Mouse (Mus musculus) embryonic facial prominence, embryonic 14.5 days (tissue): Measurements from ENCODE around the gene Upk3b. TPM values are rescaled to one million over a fixed set of nuclear protein-coding genes. Genes with fewer than 3 reads are reported as not detected.
A peak's percentile ranks its signal among the peaks of the same experiment; 100 is the strongest.

ENCODE experiments used
- ATAC-seq: fragments of 200-750 bp; cut with Nextera tagmentation; 2 replicates; pipeline ENCODE4 v1.8.0; 2017; ENCODE audit warnings: low read depth, moderate number of reproducible peaks, moderate TSS enrichment
- DNase-seq: peaks from one replicate; pipeline ENCODE4 v3.0.0-alpha.2; 2015; ENCODE audit warnings: low spot score
- H3K27ac ChIP-seq: fragments of 300-500 bp; sonication (generic); replicated peaks from 2 replicates; pipeline ENCODE4 v1.5.1; 2014; ENCODE audit warnings: low read depth, mild to moderate bottlenecking, low read length, moderate library complexity
- H3K27me3 ChIP-seq: fragments of 300-500 bp; sonication (generic); replicated peaks from 2 replicates; pipeline ENCODE4 v1.6.1; 2014; ENCODE audit warnings: low read length; ENCODE audit not compliant: control insufficient read depth, insufficient read depth
- H3K36me3 ChIP-seq: fragments of 300-500 bp; sonication (generic); 2 replicates; pipeline ENCODE4 v1.6.1; 2014; ENCODE audit warnings: low read length, mixed read lengths; ENCODE audit not compliant: control insufficient read depth, insufficient read depth
- H3K4me1 ChIP-seq: fragments of 300-500 bp; sonication (generic); 2 replicates; pipeline ENCODE4 v1.6.1; 2014; ENCODE audit warnings: antibody characterized with exemption, low read length; ENCODE audit not compliant: control insufficient read depth, insufficient read depth
- H3K4me2 ChIP-seq: fragments of 300-500 bp; sonication (generic); 2 replicates; pipeline ENCODE4 v1.6.1; 2014; ENCODE audit warnings: low read depth, mild to moderate bottlenecking, low read length, moderate library complexity, mixed read lengths
- H3K4me3 ChIP-seq: fragments of 300-500 bp; sonication (generic); 2 replicates; pipeline ENCODE4 v1.5.1; 2014; ENCODE audit warnings: low read depth, mild to moderate bottlenecking, low read length
- H3K9ac ChIP-seq: fragments of 300-500 bp; sonication (generic); 2 replicates; pipeline ENCODE4 v1.6.1; 2014; ENCODE audit warnings: low read depth, mild to moderate bottlenecking, low read length, moderate library complexity, mixed read lengths
- H3K9me3 ChIP-seq: fragments of 300-500 bp; sonication (generic); 2 replicates; pipeline ENCODE4 v1.6.1; 2016; ENCODE audit warnings: low read length; ENCODE audit not compliant: control insufficient read depth
- WGBS: fragments of 180-500 bp; shearing (Covaris S2); extraction: QIAGEN DNeasy Blood & Tissue Kit; methylation state at CpG from one replicate; pipeline ENCODE4 v1.1.7; 2014; 5-methylcytosine and 5-hydroxymethylcytosine counted together
- polyA plus RNA-seq: library from polyadenylated mRNA; unstranded; fragments of >200 nt; fragmentation: Nextera tagmentation; extraction: Ambion mirVana; gene quantifications from 2 replicates; pipeline ENCODE4 v1.2.1, GENCODE M21; 2014

The Upk3b gene
- polyA plus RNA-seq, 1 experiment from 2014 or later, result 1.4 TPM

- H3K27me3 ChIP-seq, result no peaks in the 10 kb centered on the region
- H3K4me3 ChIP-seq, result no peak overlapping the region
- H3K27ac ChIP-seq, result no peak overlapping the region
- H3K9me3 ChIP-seq, result no peaks in the 10 kb centered on the region
- no peaks in the 10 kb centered on the region for H3K36me3 ChIP-seq
- WGBS, result 63% methylated on average over 11 of the region's 11 CpGs
- no peak overlapping the region for H3K4me2 ChIP-seq
- no peaks in the 10 kb centered on the region for H3K4me1 ChIP-seq
- no peak for DNase-seq
- no peak overlapping the region for H3K9ac ChIP-seq
- ATAC-seq, result no peak
These were observed 35.2 kb downstream of the Upk3b start for GRCm38 (mm10) chr5:136073526-136073925.

DNA sequence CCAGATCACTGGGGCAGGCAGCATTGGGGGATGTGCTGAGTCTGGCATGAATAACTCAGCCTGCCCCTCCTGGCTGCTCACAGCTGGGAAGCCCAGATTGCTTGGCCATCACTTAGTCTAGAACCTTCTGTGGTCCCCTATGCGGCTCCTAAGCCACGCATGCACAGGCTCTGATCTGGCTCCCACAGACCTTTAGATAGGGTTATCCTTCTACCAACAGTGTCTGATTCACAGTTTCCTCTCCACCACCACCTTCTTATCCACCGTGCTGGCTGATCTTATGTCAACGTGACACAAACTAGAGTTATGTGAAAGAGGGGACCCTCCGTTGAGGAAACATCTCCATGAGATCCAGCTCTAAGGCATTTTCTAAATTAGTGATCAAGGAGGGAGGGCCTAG is 36.8 kb downstream of the Upk3b start:
- Histone ChIP-seq H3K36me3 (no peaks in the 10 kb centered on the region), H3K4me2 (no peak overlapping the region), H3K9ac (no peak overlapping the region), H3K4me1 (no peaks in the 10 kb centered on the region), H3K27me3 (no peaks in the 10 kb centered on the region), H3K9me3 (no peaks in the 10 kb centered on the region), H3K27ac (no peak overlapping the region), H3K4me3 (no peak overlapping the region)
- DNase-seq, result no peak
- no peak for ATAC-seq
- 95% methylated on average over 5 of the region's 5 CpGs for WGBS

DNA sequence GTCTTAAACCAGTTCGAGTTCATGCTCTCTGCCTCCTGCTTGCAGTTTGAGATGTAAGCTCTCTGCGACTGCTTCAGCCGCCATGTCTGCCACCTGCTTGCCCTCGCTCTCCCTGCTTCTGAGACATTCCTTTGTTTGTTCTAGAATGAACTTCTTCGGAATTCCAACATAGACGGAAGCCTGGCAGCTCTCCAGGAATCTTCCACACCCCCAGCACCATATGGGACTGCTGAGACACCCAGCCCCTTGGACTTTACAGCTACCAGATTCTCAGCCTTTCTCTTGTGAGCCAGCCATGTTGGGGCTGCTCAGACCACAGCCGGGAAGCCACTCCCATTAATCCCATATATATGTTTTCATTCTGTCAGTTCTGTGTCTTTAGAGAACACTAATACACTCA is 38.0 kb downstream of the Upk3b start:
- Histone ChIP-seq H3K9me3 (no peaks in the 10 kb centered on the region), H3K36me3 (no peaks in the 10 kb centered on the region), H3K4me2 (no peak overlapping the region), H3K27ac (0 out of 2 replicates have a peak overlapping the region, but pooled peaks have one; percentile 12), H3K4me3 (no peak overlapping the region), H3K4me1 (no peaks in the 10 kb centered on the region), H3K27me3 (no peaks in the 10 kb centered on the region), H3K9ac (no peak overlapping the region)
- DNase-seq, result peak; percentile 64
- WGBS, result 24% methylated on average over 7 of the region's 7 CpGs
- peak; percentile 30 for ATAC-seq

DNA sequence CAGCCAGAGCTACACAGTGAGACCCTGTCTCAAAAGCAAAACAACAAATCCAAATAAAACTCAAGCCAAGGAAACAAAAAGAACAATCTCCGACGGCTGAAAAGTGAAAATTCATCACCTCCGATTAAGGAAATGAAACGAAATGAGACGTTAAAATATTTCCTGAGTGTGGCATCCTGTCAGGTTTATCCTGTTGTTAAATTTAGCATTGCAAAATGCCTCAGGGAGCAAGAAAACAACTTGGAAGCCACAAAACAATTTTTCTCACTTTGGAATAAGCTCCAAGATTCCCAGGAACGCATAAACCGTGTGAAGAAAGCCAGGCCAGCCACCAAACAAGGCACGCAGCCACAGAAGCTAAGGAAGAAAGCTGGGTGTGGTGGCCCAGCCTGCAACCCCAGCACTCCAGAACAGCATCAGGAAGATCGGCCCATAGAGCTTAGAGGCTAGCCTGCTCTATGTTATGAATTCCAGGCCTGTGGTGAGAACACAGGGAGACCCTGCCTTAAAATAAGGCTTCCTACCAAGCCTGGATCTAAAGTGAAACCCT is 38.8 kb downstream of the Upk3b start:
- Histone ChIP-seq H3K9ac (no peak overlapping the region), H3K9me3 (no peaks in the 10 kb centered on the region), H3K4me2 (no peak overlapping the region), H3K4me3 (no peak overlapping the region), H3K27me3 (no peaks in the 10 kb centered on the region), H3K4me1 (no peaks in the 10 kb centered on the region), H3K27ac (no peak overlapping the region), H3K36me3 (no peaks in the 10 kb centered on the region)
- ATAC-seq, result no peak
- no peak for DNase-seq
- WGBS, result 76% methylated on average over 9 of the region's 9 CpGs

DNA sequence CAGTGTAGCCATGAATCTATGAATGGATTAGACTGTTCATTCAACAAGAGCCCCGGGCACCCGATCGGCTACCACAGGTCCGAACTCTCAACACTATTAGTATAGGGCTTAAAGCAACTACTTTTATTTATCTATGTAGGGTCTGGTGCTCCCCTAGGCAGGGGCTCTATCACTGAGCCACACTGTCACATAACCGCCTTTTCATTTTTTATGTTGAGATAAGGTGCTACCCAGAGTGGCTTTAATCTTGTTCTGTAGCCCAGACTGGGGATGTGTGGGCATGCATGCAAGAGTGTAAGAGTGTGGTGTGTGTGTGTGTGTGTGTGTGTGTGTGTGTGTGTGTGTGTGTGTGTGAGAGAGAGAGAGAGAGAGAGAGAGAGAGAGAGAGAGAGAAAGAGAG is 39.8 kb downstream of the Upk3b start:
- Histone ChIP-seq H3K9ac (no peak overlapping the region), H3K4me2 (no peak overlapping the region), H3K4me1 (no peaks in the 10 kb centered on the region), H3K36me3 (no peaks in the 10 kb centered on the region), H3K27ac (no peak overlapping the region), H3K27me3 (no peaks in the 10 kb centered on the region), H3K4me3 (no peak overlapping the region), H3K9me3 (no peaks in the 10 kb centered on the region)
- ATAC-seq (no peak), DNase-seq (no peak)
- WGBS, result 95% methylated on average over 5 of the region's 5 CpGs

DNA sequence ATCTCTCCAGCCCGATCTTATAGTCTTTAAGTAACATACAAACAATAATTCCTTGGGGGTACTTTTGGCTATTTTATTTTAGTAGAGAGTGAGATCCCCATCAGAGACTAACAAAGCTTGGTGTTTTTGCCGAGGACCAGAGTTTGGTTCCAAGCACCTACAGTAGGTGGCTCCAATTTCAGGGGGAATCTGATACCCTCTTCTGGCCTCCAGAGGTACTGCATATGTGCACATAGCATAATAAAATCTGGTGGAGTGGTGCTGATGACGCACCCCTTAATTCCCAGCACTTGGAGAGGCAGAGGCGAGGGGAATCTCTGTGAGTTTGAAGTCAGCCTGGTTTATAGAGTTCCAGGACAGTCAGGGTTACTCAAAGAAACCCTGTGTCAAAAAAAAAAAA is 44.0 kb downstream of the Upk3b start:
- H3K27ac ChIP-seq, result no peak overlapping the region
- WGBS, result 79% methylated on average over 4 of the region's 4 CpGs
- H3K4me2 ChIP-seq, result no peak overlapping the region
- no peak overlapping the region for H3K4me3 ChIP-seq
- no peaks in the 10 kb centered on the region for H3K9me3 ChIP-seq
- 0 out of 2 replicates have a peak, but pooled peaks cover 10% of the 10 kb centered on the region for H3K4me1 ChIP-seq
- no peaks in the 10 kb centered on the region for H3K36me3 ChIP-seq
- no peak overlapping the region for H3K9ac ChIP-seq
- ATAC-seq (no peak), DNase-seq (no peak)
- peaks cover 6% of the 10 kb centered on the region for H3K27me3 ChIP-seq

- Histone ChIP-seq H3K4me1 (0 out of 2 replicates have a peak, but pooled peaks cover 10% of the 10 kb centered on the region), H3K36me3 (no peaks in the 10 kb centered on the region), H3K27me3 (peaks cover 6% of the 10 kb centered on the region), H3K4me2 (peak within 1 kb of the TSS; percentile 64), H3K27ac (no peak within 1 kb of the TSS), H3K9me3 (no peaks in the 10 kb centered on the region), H3K9ac (peak within 1 kb of the TSS; percentile 56), H3K4me3 (peak within 1 kb of the TSS; percentile 46)
- DNase-seq, result peak; percentile 99
- ATAC-seq, result peak; percentile 98
- 2% methylated on average over 17 of the region's 28 CpGs for WGBS
These were observed 45.4 kb downstream of the Upk3b start, which contains the start of gene Rasa4 for GRCm38 (mm10) chr5:136083669-136084107. Gene Rasa4 (plus strand): TSS chr5:136083916.

- peak; percentile 16 for ATAC-seq
These were observed 46.0 kb downstream of the Upk3b start for GRCm38 (mm10) chr5:136084144-136084881.

More at GRCm38 (mm10) chr5:136084144-136084881, 46.0 kb downstream of the Upk3b start:
- Histone ChIP-seq H3K4me1 (0 out of 2 replicates have a peak, but pooled peaks cover 10% of the 10 kb centered on the region), H3K4me3 (peak overlapping the region; percentile 46), H3K27ac (no peak overlapping the region), H3K36me3 (no peaks in the 10 kb centered on the region), H3K9ac (peak overlapping the region; percentile 56), H3K4me2 (peak overlapping the region; percentile 64), H3K9me3 (no peaks in the 10 kb centered on the region), H3K27me3 (peaks cover 6% of the 10 kb centered on the region)
- WGBS, result 3% methylated on average over 19 of the region's 23 CpGs
- no peak for DNase-seq
